Mouse (Mus musculus): ENCODE measurements around the gene Car1.
"Not testable (repeated sequence)": the region's sequence is repeated elsewhere in the genome, so short reads cannot be mapped to it uniquely, and the experiment has no call there.

Gene Car1

DNA sequence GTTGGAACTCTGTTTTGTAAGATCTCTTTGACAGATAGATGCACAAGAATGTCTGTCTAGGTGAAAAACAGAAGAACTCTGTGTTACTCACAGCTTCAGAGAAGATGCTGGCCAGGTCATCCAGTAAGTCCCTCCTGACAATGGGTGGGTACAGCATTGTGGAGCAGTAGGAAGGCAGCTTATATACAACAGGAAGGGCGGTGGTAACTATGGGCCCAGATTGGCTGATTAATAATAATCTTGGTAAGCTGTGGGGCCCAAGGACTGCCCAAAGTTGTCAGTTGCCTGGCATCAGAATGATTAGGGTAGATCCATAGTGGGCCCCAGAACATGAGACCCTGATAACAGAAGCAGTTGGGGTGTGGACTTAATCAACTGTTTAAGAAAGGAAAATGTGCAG is at the start of gene Car1:
Gene Car1 (minus strand): TSS at position 158 of the 400 bp plus-strand sequence.
- DNase-seq (ENCODE audit: low spot score): no peak

DNA sequence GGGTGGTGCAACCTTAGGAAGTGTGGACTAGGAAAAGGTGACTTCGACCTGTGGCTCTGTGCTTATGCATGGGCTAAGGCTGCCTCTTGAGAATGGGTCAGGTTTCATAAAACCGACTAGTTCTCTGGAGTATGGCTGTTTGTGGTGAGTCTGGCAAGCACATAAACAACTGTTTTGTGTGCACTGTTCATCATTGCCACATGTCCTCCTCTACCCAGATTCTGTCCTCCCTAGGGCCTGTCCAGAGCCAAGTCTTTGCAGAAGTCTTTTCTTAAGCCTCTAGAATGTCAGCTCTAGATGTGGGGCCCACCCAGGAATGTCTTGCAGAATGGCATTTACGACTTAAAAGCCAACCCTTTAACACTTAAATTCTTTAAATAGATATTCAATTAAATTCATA is 49.7 kb upstream of the Car1 start:
- no peak for DNase-seq (ENCODE audit: low spot score)

DNA sequence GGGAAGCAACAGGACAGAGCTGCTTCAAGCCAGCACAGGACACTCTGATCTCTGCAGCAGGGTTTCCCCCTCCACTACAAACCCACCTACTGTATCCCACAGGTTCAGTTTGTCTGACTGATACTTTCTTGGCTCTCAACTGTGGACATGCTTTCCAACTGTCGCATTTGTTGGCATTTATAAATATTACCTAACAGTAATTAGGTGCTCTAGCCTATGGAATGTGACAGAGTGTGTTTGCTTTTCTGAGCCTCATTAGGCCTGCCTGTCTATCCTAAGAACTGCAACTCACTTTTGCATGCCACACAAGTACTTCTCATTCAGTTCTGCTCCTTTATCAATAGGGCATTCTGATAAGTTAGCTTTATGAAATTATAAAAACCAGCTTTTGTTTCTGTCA is 46.3 kb upstream of the Car1 start:
- DNase-seq (ENCODE audit: low spot score): no peak

DNA sequence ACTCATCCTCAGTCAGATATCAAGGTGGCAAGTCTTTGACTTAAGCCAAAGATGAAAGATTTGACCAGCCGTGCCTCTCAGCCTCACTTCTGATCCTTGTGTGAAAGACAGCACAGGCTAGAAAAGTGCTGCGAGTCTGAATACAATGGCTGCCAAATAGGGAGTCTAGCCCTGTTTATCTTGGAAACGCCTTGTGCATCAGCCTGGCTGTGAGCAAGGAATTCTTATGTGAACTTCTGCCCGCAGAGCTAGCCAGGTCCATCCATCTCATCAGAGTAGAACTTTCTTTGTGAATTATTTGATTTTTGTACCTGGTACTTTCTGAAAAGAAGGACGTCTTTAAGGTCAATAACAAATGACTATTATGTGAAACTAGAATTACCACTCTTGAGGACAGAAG is 45.8 kb upstream of the Car1 start:
- DNase-seq (ENCODE audit: low spot score): no peak

DNA sequence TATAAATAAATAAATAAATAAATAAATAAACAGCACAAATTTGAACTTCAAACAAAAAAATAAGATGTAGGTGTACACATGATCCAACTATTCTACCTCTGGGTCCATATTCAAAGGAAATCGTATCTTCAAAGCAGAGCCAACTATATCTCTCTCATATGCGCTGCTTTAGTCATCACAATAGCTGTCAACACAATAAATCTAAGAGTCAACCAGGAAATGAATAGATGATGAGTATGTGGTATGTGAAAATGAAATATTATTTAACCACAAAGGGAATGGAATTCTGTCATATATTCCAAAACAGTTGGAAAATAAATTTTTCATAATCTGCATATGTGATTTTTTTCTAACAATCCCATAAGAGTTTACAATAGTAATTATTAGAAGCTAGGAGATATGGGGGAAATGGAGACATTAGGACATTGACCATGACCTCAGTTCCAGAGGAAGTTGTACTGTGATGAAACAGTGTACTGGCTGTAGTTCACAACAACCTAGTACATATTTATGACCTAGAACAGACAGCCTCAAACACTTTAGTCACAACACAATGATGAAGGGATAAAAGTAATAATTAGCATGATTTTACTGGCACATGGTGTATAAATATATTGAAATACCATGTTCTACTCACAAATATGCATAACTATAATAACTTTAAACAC is 40.6 kb upstream of the Car1 start:
- DNase-seq (ENCODE audit: low spot score): no peak

DNA sequence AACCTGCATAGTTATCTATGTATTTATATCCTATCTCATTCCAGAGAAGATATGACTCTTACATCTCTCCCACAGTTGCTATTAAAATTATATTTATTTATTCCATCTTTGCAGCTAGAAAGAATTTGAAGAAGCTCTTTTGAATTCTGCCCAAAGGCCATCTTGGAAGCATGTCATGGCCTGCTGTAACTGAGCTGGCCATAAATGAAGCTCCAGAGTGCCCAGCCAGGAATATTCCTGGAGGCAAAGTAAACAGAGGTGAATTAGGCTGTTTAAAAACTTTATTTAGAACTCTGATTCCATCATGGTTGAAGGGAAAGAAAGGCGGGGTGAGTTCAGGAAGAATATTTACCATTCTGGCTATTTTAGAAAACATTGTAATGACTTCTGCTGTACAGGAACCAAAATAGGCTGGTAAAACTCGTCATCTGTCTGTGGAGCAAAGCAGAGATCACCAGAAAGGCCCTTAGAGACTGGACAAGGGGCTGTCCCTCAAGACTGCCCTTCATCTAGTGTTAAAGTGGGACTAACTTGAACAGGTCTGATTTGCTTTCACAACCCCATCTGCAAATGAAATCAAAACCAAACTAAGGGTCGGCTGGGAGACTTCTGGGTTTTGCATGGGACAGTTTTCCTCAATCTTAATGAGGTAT is 31.4 kb upstream of the Car1 start:
- DNase-seq (ENCODE audit: low spot score): no peak

DNA sequence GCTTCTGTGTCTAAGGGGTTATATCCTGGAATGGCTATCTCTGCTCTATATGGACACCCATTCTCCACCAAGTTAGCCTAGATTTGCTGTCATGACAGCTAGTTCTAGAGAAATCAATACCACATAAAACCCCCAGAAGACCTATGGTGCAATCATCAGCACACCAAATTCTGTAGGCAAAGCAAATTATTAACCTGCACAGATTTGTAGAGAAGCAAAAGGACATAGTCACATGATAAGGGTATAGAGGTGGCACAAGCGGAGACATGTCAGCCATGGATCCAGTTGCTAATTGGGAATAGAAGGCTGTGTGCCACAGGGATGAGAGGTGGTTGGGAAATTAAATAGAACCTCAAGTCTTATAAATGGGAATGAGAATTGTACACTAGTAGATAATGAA is 30.8 kb upstream of the Car1 start:
- no peak for DNase-seq (ENCODE audit: low spot score)

DNA sequence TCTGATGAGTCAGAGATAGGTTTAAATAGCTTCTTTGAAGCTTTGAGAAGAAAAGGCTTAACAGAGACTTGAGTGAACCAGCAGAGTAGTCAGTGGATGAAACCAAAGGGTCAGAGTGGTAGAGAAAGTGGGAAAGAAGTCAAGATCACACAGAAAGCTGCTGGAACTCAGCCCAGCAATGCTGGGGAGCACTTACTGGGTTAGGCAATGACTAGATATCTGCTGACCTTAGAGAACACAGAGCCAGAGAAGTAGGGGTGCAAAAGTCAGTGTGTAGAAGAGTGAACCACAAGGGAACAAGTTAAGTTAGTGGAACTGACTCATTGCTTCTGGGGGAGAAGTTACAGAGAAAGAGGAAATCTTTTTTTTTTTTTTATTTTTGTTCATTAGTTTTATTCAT is 24.6 kb upstream of the Car1 start:
- DNase-seq (ENCODE audit: low spot score): no peak

DNA sequence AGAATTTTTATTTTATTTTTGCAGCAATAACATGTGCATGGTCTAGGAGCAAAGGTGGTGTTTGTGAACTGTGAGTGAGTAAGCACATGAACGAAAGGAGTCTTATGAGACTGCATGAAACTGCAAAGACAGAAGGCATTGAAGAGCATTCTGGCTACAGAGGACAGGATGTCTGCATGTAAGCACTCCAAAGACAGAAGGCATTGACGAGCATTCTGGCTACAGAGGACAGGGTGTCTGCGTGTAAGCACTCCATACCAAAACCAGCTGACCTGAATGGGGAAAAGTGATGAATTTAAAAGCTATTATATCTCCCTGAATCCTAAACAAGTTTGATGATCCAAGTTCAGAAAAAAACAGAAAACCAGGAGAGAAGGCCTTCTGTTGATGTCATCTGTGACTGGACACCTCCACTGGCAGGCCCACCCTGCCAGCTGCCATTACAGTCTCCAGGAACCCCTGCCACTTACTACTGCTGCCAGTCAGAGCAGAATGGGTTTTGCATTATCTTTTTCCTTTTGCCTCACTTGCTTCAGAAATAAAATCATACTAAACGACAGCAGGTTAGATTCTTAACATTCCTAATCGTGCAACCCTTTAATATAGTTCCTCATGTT is 23.2 kb upstream of the Car1 start:
- DNase-seq (ENCODE audit: low spot score): no peak

DNA sequence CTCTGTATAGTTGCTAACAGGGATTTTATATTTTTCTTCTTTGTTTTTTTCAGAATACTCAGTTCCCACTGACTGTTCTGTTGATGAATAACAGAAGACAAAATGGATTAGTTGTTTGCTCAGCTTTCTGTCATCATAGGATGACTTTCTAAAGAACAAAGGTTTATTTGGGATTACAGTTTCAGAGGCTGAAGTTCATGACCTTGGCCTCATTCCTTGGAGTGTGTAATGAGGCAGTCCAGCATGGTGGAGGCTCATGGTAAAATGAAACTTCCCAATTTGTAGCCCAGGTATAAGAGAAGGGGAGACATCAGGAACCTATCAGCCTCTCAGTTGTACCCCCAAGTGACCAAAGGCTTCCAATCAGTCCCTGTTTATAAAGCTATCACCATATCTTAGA is 20.7 kb upstream of the Car1 start:
- DNase-seq (ENCODE audit: low spot score): no peak

DNA sequence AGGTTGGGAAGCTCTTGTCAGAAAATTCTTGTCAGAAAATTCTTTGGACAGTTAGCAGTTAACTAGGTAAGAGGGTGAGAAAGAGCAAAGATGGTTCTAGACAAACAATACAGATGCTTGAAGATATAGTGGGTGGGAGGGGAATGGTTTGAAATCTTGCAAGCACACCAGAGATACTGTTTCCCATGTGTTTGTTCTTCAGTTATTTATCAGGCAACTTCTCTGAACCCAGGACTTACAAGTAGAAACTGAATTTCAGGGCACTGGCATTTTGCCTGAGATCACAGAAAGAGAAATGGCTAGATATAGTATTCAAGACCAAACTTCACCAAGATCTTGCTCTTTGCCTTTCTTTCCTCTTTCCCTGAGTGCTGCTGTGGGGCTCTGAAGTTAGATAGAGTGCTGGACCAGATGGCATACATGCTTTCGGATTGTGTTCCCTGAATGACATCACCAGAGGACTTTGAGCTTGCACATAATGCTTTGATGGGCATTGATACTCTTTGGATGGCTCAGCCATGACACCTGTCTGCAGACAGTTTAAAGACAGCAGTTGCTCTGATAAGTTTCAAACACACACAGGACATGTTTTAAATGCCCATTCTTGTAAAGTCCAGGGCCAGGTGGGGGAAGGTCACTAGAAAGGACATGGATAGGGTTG is 11.8 kb upstream of the Car1 start:
- DNase-seq (ENCODE audit: low spot score): no peak

DNA sequence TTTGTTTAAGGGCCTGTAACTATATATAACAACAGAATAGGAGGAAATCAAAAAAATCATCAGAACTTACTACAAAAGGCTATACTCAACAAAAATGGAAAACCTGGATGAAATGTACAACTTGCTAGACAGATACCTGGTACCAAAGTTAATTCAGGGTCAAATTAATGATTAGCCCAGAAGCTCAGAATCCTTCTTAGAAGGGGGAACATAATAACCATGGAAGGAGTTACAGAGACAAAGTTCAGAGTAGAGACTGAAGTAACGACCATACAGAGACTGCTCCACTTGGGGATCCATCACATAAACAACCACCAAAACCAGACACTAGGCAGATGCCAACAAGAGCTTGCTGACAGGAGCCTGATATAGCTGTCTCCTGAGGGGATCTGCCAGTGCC is 7.2 kb upstream of the Car1 start:
- not testable (repeated sequence) for DNase-seq (ENCODE audit: low spot score)

DNA sequence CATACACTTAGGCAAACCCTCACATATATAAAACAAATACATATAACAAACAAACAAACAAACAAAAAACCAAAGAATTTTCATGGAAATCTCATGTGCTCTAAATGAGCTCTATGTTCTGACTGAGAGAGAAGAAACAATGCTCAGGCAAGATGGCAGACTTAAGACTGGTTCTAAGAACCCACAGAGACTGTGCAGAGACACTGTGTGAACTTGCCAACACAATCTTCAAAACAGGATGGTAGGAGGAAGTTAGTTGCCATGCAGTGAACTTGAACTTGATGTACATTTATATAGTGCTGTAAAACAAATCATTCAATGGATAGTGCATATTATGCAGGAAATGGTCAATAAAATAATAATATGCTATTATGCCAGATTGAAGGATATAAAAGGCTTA is 1.5 kb downstream of the Car1 start:
- DNase-seq (ENCODE audit: low spot score): no peak

DNA sequence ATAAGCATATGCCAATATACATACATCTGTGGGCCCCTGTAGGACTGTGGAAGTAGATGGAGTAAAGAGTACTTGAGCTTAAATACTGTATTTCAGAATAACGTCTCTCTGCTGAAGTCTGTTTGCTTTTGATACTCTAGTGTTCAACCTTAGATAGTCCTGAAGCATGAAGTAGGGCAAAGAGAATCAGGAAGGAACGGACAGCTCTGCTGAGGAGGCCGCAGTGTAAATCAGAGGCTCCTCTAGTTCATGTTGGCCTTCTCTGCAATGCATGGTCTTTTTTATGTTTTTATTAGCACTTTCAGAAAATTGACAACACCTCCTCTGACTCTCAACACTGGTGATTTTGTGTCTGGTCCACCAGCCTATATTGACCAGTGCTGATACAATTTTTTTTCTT is 2.2 kb downstream of the Car1 start:
- no peak for DNase-seq (ENCODE audit: low spot score)

DNA sequence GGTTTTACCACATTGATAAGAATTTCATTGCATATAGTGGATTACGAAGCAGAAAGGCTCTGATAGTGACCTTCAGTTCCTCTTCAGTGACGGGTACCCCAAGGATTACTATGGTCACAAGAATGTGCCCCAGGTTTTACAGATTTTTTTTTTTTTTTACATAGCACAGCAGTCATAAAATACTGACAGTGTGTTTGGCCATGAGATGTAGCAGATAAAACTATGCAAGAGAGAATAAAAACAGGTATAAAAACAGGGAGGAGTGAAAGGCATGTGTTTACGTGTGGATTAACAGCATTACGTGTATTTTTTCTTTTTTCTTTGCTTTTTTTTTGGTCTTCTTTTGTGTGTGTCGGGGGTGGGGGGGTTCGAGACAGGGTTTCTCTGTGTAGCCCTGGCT is 3.3 kb downstream of the Car1 start:
- no peak for DNase-seq (ENCODE audit: low spot score)

DNA sequence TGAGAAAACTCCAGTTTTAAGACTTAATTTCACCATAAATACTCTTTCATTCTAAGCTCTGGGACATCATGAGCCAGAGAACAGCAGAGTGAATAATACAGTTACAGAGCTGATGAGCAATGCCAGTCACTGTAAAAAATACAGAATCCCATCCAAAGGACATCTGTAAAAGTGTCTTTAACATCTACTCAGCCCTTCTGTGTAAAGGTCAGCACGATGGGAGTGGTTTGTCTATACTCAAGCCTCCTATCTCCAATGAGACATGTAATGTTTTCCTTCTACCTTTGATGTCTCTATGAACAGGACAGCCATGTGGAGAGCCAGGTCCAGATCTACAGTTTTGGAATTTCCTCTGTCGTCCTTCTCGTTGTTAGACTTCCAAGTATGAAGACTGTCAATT is 11.1 kb downstream of the Car1 start:
- no peak for DNase-seq (ENCODE audit: low spot score)

DNA sequence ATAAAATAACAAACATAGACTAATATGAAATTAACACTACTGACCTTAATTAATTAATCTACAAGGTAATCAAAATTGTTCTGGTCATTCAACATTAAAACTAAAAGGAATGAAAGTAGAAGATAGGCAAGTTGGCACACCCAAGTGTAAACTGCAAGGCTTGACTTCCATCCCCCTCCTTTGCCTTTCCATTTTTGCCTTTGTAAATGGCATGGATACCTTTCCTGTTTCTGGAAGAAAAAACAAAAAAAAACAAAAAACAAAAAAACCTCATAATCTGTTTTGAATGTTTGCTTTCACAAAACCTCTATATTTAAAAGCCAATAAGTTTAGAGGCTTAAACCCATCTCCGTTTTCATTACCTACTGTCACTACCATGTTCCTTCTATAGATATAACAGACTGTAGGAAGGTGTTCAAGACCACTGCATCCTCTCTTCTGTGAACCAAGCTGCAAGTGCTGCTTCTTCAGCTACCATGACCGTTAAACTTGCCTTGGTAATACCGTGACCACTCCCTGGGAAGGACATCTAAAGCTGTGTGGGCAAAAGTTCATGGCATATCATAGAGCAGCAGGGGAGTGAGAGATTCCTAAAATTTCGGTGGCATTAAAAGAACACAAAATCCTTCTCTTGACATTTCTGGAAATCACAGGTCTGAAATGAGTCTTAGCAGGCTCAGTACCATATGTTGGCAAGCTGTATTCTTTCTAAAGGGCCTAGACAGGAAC is 12.7 kb downstream of the Car1 start:
- DNase-seq (ENCODE audit: low spot score): no peak

DNA sequence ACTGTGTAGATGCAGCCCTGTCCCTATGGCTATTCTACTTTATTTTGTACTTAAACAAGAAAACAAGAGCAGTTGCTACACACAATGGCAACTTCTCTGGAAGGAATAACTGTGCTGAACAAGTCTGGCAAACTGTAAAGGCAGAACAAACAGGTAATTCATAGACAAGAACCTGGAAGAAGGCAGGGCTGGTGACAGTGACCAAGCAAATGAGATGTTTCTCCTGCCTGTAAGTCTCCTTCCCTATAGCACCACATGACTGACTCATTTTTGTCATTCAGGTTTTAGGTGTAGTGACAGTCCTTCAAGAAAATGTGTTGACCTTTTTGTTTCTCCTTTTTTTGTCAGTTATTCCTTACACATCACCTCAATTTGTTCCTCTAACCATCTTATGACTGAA is 16.1 kb downstream of the Car1 start:
- no peak for DNase-seq (ENCODE audit: low spot score)

DNA sequence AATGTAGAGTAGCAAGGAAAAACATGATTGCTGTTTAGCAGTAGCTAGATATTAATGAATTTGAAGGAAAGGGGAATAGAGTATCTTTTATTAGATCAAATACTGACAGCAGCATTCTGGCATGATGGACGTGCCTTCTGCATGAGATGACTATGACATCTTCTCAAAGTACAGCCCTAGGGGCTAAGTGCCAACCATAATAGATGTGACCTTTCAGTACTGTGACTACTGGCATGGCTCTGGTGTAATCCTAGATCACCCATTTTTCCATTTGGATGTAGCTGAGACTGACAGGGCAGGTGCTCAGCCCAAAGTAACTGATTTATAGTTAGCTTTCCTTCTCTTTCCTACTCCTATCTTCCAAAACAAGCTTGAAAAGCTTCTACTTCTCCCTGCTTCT is 20.6 kb downstream of the Car1 start:
- no peak for DNase-seq (ENCODE audit: low spot score)

DNA sequence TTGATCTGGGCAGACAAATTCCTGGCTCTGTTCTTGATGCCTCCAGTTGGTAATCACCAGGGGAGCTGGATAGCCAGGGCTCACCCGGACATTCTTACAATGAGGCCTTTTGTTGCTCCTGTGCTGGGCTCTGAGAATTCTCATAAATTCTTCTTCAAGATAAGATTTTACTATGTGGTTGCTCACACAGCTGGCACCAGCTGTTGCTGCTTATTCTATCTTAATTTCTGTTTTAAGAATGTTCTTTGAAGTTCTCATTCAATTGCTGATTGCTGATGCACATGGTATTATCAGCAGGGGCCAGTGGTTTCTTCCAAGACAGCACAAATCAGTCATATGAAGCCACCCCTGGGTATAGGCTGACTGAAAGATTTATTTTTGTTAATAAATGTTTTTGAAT is 21.0 kb downstream of the Car1 start:
- DNase-seq (ENCODE audit: low spot score): no peak

DNA sequence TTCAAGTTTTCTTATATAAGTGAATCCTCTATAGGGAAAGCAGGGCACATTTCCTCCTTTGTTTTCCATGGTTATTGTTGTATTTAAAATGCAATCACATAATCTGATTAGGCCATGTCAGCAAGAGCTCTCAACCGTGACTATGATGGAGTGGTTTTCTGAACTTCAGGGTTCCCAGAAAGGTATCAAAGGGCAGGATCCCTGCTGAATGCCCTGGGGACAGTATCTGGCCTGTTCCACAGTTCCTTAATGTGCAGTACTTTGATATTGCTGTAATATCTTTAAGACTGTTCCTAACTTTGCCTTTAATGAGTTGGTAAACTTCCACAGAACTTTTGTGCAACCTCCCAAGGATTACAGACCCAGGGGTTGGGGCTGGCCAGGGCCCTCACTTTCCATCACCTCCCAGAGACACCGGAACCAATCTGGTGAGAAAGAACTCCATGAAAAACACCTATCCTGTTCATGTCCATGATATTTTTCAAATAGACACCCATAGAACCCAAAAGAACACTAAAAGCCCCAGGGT is 21.6 kb downstream of the Car1 start:
- DNase-seq (ENCODE audit: low spot score): no peak

DNA sequence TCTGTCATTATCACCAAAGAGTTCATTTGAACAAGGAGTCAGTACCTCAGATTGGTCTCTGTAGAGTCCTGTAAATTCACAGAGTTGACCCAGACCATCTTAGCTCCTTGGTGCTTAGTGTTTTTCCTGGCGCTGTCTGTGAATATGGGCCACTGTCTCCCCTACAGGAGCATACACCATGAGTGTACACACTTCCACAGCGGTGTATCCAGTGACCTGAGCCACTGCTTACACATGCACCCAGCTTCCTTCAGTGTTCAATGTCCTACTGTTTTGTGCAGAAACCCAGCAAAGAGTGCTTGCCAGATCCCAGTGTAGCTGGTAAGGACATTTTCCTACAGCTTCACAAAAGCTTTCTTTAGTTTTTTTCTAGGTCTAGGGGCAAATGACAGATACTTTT is 22.8 kb downstream of the Car1 start:
- DNase-seq (ENCODE audit: low spot score): no peak

All from layer of hippocampus, adult 9-10 months (tissue).